Mouse (Mus musculus): ENCODE measurements at regions not wholly inside any gene's neighbourhood (a gene's known extent, or its start where the extent isn't known, plus 50 kb on each side); places are given as distances from the start of the nearest gene placed in this dataset.
A peak's percentile ranks its signal among the peaks of the same experiment; 100 is the strongest.

DNA sequence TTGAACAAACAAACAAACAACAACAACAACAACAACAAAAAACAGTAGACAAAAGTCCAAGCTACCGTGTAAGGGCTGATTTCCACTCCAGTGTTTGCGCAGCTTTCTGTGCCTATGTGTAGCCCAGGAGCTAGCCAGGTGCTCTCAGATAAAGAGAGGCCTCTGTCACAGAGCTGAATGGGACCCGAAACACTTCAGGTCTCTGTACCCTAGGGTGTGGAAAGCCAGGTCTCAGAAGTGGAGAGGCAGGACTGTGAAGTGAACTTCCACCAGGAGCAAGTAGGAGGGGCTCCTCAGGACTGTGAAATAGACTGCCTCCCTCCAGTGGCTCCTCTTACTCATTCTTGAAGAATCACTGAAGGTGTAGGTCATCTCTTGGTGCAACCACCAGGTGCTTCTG lies 61.4 kb upstream of the Habp2 start:
- TF ChIP-seq CTCF (IDR thresholded peaks at IDR 0.05) (0 out of 2 replicates have a peak, but pooled peaks have one; percentile 2), EP300 (IDR thresholded peaks at IDR 0.05) (no peak)
